Mouse (Mus musculus) gastrocnemius, adult 18-20 months (tissue): Measurements from ENCODE around the gene Gm20403. TPM values are rescaled to one million over a fixed set of nuclear protein-coding genes. Genes with fewer than 3 reads are reported as not detected.

Experiments
- total RNA-seq, 2 experiments: library from RNA; stranded (reverse); gene quantifications; 2 replicates each; pipeline ENCODE4 v1.2.3; 2021

Gm20403 gene
- total RNA-seq, 2 experiments from 2014 or later = not detected

Other genes with a start within 250 kb of the Gm20403 start
- gene Snx6, start 190.8 kb downstream of the Gm20403 start, total RNA-seq = 10 to 100 TPM; 17.0 to 17.6 TPM
- 100 to 1,000 TPM; 462 to 524 TPM for gene Cfl2, start 123.7 kb downstream of the Gm20403 start, total RNA-seq
- gene Baz1a, start 27.8 kb upstream of the Gm20403 start, total RNA-seq = 1 to 10 TPM; 3.1 to 4.2 TPM
- gene 2700097O09Rik, start 93.6 kb upstream of the Gm20403 start, total RNA-seq = 1 to 10 TPM; 7.4 to 7.8 TPM
- 10 to 100 TPM; 84.3 to 96.1 TPM for gene Srp54a, start 93.7 kb upstream of the Gm20403 start, total RNA-seq
- gene Fam177a, start 137.9 kb upstream of the Gm20403 start, total RNA-seq = 1 to 10 TPM in 1 of 2 experiments, not detected in 1; 8.7 TPM
- 10 to 100 TPM; 41.6 to 47.5 TPM for gene Srp54b, start 168.6 kb upstream of the Gm20403 start, total RNA-seq
- 1 to 10 TPM in 1 of 2 experiments, not detected in 1; 9.4 TPM for gene 1700047I17Rik2, start 213.1 kb upstream of the Gm20403 start, total RNA-seq
- 10 to 100 TPM; 24.7 to 26.5 TPM for gene Srp54c, start 243.6 kb upstream of the Gm20403 start, total RNA-seq